Mouse (Mus musculus) cerebellum, adult (tissue): ENCODE measurements at regions not wholly inside any gene's neighbourhood (a gene's known extent, or its start where the extent isn't known, plus 50 kb on each side); places are given as distances from the start of the nearest gene placed in this dataset.
"Not testable (repeated sequence)": the region's sequence is repeated elsewhere in the genome, so short reads cannot be mapped to it uniquely, and the experiment has no call there.

Experiments used
- ATAC-seq: cut with Nextera tagmentation; 2 replicates; pipeline ENCODE4 v1.9.2; 2017; ENCODE audit warnings: mild to moderate bottlenecking, moderate library complexity, mixed read lengths; ENCODE audit not compliant: insufficient number of reproducible peaks, low FRiP score, low TSS enrichment

- ATAC-seq, result no peak
Measured at GRCm38 (mm10) chr1:164551019-164551418, 92.9 kb upstream of the Atp1b1 start.

GRCm38 (mm10) chr1:164550596-164550995, 92.4 kb upstream of the Atp1b1 start:
- ATAC-seq, result no peak

- ATAC-seq, result no peak
Measured at GRCm38 (mm10) chr1:164548071-164548470, 89.9 kb upstream of the Atp1b1 start.

GRCm38 (mm10) chr1:164545843-164546242, 87.7 kb upstream of the Atp1b1 start:
- ATAC-seq, result no peak

GRCm38 (mm10) chr1:164543045-164543803, 85.1 kb upstream of the Atp1b1 start:
- no peak for ATAC-seq

- ATAC-seq, result no peak
Measured at GRCm38 (mm10) chr1:164541711-164542110, 83.6 kb upstream of the Atp1b1 start.

GRCm38 (mm10) chr1:164538304-164539043, 80.3 kb upstream of the Atp1b1 start:
- no peak for ATAC-seq

GRCm38 (mm10) chr1:164537324-164537948, 79.3 kb upstream of the Atp1b1 start:
- no peak for ATAC-seq

- no peak for ATAC-seq
Measured at GRCm38 (mm10) chr1:164532196-164532595, 74.0 kb upstream of the Atp1b1 start.

GRCm38 (mm10) chr1:164531741-164532140, 73.6 kb upstream of the Atp1b1 start:
- ATAC-seq, result no peak

GRCm38 (mm10) chr1:164526748-164527147, 68.6 kb upstream of the Atp1b1 start:
- no peak for ATAC-seq

GRCm38 (mm10) chr1:164522377-164523150, 64.4 kb upstream of the Atp1b1 start:
- no peak for ATAC-seq

- ATAC-seq, result no peak
Measured at GRCm38 (mm10) chr1:164521371-164522130, 63.4 kb upstream of the Atp1b1 start.

GRCm38 (mm10) chr1:164518866-164519265, 60.7 kb upstream of the Atp1b1 start:
- ATAC-seq, result no peak

- ATAC-seq, result no peak
Measured at GRCm38 (mm10) chr1:164518308-164518707, 60.2 kb upstream of the Atp1b1 start.

GRCm38 (mm10) chr1:164517362-164517761, 59.2 kb upstream of the Atp1b1 start:
- ATAC-seq, result not testable (repeated sequence)

GRCm38 (mm10) chr1:164511628-164512385, 53.7 kb upstream of the Atp1b1 start:
- no peak for ATAC-seq

GRCm38 (mm10) chr1:164509226-164509625, 51.1 kb upstream of the Atp1b1 start:
- no peak for ATAC-seq

- ATAC-seq, result no peak
Measured at GRCm38 (mm10) chr1:164508556-164508955, 50.4 kb upstream of the Atp1b1 start.
